Mouse (Mus musculus) Patski (cell line): ENCODE measurements around the gene Fbxl19. TPM values are rescaled to one million over a fixed set of nuclear protein-coding genes. Genes with fewer than 3 reads are reported as not detected.
"Not testable (repeated sequence)": the region's sequence is repeated elsewhere in the genome, so short reads cannot be mapped to it uniquely, and the experiment has no call there.

Source experiments
- ATAC-seq: fragments of 100-300 bp; one replicate; pipeline ENCODE4 v1.8.0; 2021
- CTCF ChIA-PET: fragments of 350-600 bp; sonication (Branson Sonifier 250); formaldehyde crosslinking; loops from one replicate; lab custom pipeline; 2022; ENCODE audit warnings: inconsistent platforms; lab: Charles Lee
- POLR2A ChIA-PET: fragments of 350-600 bp; sonication (Branson Sonifier 250); formaldehyde crosslinking; loops from one replicate; lab custom pipeline; 2022; ENCODE audit warnings: antibody characterized with exemption, inconsistent platforms; lab: Charles Lee
- DNase-seq: peaks from one replicate; pipeline ENCODE4 v3.0.0-alpha.2; 2011; ENCODE audit warnings: low read depth, low spot score
- H3K27me3 ChIP-seq: fragments of 371-371 bp; one replicate; pipeline ENCODE4 v1.5.1; 2021
- CTCF ChIP-seq: fragments of 100-300 bp; IDR thresholded peaks from one replicate; pipeline ENCODE4 v1.5.1; 2021
- in situ Hi-C: fragments of 300-500 bp; cut with MboI; formaldehyde crosslinking; loops from 3 replicates; pipeline ENCODE4 v1.11.1; 2018; ENCODE audit warnings: low pct_unique_long_range_greater_than_20kb, mixed read lengths
- polyA plus RNA-seq: library from polyadenylated mRNA; unstranded; gene quantifications from one replicate; pipeline ENCODE4 v1.2.3, GENCODE M21; 2021

The Fbxl19 gene
- polyA plus RNA-seq, 1 experiment from 2014 or later: 38.6 TPM

GRCm38 (mm10) chr7:127725490-127725889 is 18.9 kb upstream of the Fbxl19 start:
- DNase-seq (no peak), ATAC-seq (no peak)
- in situ Hi-C loops: no loop called here
- no peaks in the 10 kb centered on the region for H3K27me3 ChIP-seq
- no peak for TF ChIP-seq CTCF
- POLR2A ChIA-PET: no interaction called here
- CTCF ChIA-PET: interaction anchor here (1.1 to 1.5 kb wide), 2 partner anchors 51 to 69 kb away, joined by 3 to 6 read pairs; no protein-coding TSS in a partner anchor

DNA sequence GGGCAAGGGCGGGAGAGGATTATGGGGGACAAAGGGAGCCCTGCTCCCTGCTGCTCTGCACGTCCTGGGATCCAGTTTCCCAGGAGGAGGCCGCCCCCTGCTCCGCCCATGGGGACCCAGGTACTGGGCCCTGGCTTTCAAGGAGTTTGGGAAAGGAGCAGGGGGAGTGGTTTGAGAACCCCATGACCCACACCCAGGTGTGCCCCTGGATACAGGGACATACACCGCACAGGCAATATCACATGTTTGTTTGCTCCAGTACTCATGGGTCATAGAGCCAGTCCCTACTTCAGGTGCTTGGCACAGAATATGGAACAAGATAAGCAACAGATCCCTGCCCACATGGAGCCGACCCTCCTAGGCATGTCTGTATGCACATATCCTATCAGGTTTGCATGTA is 18.4 kb upstream of the Fbxl19 start:
- no peak for TF ChIP-seq CTCF
- DNase-seq (no peak), ATAC-seq (no peak)
- H3K27me3 ChIP-seq: no peaks in the 10 kb centered on the region
- CTCF ChIA-PET: interaction anchor here (1.1 kb wide), 1 partner anchor 69 kb away, joined by 3 read pairs; no protein-coding TSS in a partner anchor
- in situ Hi-C loops: no loop called here
- POLR2A ChIA-PET: no interaction called here

DNA sequence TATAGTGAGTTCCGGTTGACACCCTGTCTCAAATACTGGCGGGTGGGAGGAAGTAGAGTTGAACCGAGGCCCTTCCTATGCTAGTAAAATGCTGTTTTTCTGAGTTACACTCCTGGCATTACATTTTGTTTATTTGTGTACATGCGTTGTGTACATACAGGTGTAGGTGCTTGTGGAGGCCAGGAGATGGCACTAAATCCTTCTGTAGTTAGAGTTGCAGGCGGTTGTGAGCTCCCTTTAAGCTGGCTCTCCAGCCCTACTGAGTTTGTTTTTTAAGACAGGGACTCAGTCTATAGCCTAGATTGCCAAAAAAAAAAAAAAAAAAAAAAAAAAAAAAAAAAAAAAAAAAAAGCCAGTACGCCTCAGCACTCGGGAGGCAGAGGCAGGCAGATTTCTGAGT is 16.4 kb upstream of the Fbxl19 start:
- in situ Hi-C loops: no loop called here
- H3K27me3 ChIP-seq: no peaks in the 10 kb centered on the region
- no peak for TF ChIP-seq CTCF
- DNase-seq (no peak), ATAC-seq (no peak)
- CTCF ChIA-PET: no interaction called here
- POLR2A ChIA-PET: no interaction called here

- ATAC-seq (no peak), DNase-seq (no peak)
- in situ Hi-C loops: no loop called here
- TF ChIP-seq CTCF: no peak
- CTCF ChIA-PET: interaction anchor here (2.4 kb wide), 1 partner anchor 55 kb away, joined by 8 read pairs; no protein-coding TSS in a partner anchor
- POLR2A ChIA-PET: interaction anchor here (0.6 kb wide), 2 partner anchors 45 to 114 kb away, joined by 4 to 7 read pairs; no protein-coding TSS in a partner anchor
- H3K27me3 ChIP-seq: no peaks in the 10 kb centered on the region
These were observed 14.2 kb upstream of the Fbxl19 start for GRCm38 (mm10) chr7:127730170-127730569.

DNA sequence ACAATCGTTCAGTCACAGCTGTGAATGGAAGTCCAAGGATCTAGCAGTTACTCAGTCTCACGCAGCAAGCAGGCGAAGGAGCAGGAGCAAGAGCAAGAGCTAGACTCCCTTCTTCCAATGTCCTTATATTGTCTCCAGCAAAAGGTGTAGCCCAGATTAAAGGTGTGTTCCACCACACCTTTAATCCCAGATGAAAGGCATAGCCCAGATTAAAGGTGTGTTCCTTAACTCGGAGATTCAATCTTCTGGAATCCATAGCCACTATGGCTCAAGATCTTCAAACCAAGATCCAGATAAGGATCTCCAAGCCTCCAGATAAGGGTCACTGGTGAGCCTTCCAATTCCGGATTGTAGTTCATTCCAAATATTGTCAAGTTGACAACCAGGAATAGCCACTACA is 12.3 kb upstream of the Fbxl19 start, which contains the start of gene Ctf2:
TSS of gene Ctf2 (minus strand) at position 101 of the 400 bp plus-strand sequence.
- POLR2A ChIA-PET: not testable (repeated sequence)

DNA sequence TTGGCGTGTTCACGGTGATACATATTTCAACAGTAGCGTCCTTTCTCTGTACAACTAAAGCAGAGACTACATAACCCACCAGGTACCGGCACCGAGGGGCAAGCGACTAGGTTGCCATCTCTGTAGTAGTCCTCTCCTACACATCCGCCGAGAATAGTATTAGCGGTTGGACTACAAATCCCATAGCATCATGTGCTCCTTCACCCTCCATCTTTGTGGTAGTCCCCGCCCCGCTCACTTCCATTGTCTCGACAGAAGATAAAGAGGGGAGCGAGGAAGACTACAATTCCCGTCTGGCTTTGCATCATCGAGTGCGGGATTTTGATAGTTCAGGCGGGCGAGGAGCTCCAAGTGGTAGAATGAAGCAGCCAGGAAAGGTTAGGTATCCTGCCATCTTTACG is 908 bp downstream of the Fbxl19 start:
- POLR2A ChIA-PET: interaction anchor here (0.6 to 1.2 kb wide), 2 partner anchors 29 to 70 kb away, joined by 3 to 4 read pairs; no protein-coding TSS in a partner anchor
- CTCF ChIA-PET: interaction anchor here (1.7 to 2.9 kb wide), 3 partner anchors 23 to 71 kb away, joined by 4 to 33 read pairs (median 5); no protein-coding TSS in a partner anchor
- no peaks in the 10 kb centered on the region for H3K27me3 ChIP-seq
- TF ChIP-seq CTCF: no peak
- DNase-seq (peak; percentile 95), ATAC-seq (peak; percentile 73)
- in situ Hi-C loops: no loop called here

More for the DNA sequence above, 12.3 kb upstream of the Fbxl19 start, which contains the start of gene Ctf2:
- in situ Hi-C loops, ATAC-seq, H3K27me3 ChIP-seq, DNase-seq, CTCF ChIA-PET: not testable (repeated sequence)

- H3K27me3 ChIP-seq: no peaks in the 10 kb centered on the region
- ChIA-PET POLR2A (interaction anchor here (0.6 to 1.2 kb wide), 2 partner anchors 28 to 71 kb away, joined by 3 to 4 read pairs; no protein-coding TSS in a partner anchor), CTCF (interaction anchor here (1.7 to 2.9 kb wide), 3 partner anchors 24 to 72 kb away, joined by 4 to 33 read pairs (median 5); no protein-coding TSS in a partner anchor)
- DNase-seq (peak; percentile 99), ATAC-seq (peak; percentile 73)
- in situ Hi-C loops: no loop called here
- no peak for TF ChIP-seq CTCF
These were observed 1.5 kb downstream of the Fbxl19 start for GRCm38 (mm10) chr7:127745652-127746493.

DNA sequence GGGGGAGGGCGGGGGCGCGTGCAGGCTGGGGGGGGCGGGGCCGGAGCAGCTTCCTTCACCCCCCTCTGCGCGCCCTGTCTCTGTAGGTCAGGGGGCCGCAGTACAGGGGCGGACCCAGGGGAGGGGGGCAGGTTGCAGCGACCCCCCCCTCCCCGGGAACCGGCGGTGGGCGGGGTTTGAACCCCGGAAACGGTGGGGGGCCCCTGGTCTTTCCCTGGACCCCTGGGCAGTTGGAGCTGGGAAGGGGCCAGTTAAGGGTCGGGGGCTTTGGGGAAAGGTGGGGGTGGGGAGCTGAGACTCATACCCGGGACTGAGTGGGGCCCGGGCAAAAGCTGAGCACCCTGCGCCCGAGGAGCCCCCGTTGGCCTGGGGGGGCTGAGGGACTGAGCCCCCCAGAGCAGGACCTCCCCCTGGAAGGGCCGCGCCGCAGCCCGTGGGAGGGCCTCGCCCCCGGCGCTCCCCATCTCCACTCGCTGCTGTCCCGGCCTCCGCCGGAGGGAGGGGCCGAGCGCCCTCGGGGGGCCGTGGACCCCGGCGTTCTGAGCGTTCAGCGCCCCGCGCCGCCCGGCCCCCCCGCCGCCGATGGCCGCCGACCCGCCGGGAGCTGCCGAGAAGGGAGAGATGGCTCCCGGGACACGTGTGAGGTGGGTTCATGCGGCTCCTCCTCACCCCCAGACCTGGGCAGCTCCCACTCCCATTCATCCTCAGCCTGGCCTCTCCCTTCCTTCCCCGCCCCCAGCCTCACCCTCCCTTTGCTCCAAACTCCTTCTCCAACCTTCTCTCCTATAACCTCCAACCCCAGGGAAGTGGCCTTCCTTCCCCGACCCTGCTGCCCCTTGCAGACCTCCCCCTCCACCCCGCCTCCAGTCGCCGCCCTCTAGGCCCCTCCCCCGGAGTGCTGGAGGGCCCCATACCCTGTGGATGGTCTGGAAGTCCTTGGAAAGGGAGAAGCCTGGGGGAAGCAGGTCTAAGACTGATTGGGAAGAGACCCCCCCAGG is 2.5 kb downstream of the Fbxl19 start:
- in situ Hi-C loops: no loop called here
- ChIA-PET POLR2A (interaction anchor here (1.2 kb wide), 1 partner anchor 27 kb away, joined by 4 read pairs; no protein-coding TSS in a partner anchor), CTCF (interaction anchor here (2.1 kb wide), 1 partner anchor 68 kb away, joined by 5 read pairs; no protein-coding TSS in a partner anchor)
- no peak for ATAC-seq
- DNase-seq: no peak
- no peaks in the 10 kb centered on the region for H3K27me3 ChIP-seq
- no peak for TF ChIP-seq CTCF

- in situ Hi-C loops: no loop called here
- CTCF ChIA-PET: interaction anchor here (2.1 kb wide), 1 partner anchor 69 kb away, joined by 5 read pairs; no protein-coding TSS in a partner anchor
- DNase-seq: no peak
These were observed 3.4 kb downstream of the Fbxl19 start for GRCm38 (mm10) chr7:127747559-127748234.

More at GRCm38 (mm10) chr7:127747559-127748234, 3.4 kb downstream of the Fbxl19 start:
- no peak for TF ChIP-seq CTCF
- ATAC-seq: no peak
- H3K27me3 ChIP-seq: no peaks in the 10 kb centered on the region
- POLR2A ChIA-PET: no interaction called here
